Comparison of ENCODE assay signal across 22 mouse cellular contexts in the genomic region with DNA sequence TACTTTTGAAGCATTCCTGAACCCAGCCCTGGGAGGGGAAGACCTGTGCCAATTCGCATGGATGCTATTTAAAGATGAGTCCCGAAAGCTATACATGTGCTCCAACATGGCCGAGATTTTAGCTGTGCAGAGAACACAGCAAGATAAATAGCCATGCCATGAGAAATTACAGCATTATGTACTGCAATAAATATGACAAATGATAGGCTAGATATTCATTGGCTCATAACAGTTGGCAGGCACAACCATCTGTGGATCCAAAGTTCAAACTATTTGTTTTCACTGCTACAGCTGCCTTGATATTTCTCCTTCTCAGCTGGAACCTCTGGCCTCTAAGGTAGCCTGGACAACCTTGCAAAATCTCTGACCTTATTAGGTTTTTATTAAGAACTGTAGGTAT. TPM values are rescaled to one million over a fixed set of nuclear protein-coding genes. Genes with fewer than 3 reads are reported as not detected.
DNase-seq lines count a peak whose midpoint lies in the region; ATAC-seq and TF ChIP-seq lines count a peak whose summit lies in the region.
"Had no signal": no experiment of that assay in that cellular context is flagged by ENCODE, and none has a peak within 500 bp of the region (broad histone marks: within the 10 kb centered on the region; RNA-seq: fewer than 3 reads in every experiment).

No protein-coding gene starts in this region.

- no peak for TF ChIP-seq POLR2A in cerebellum, adult 2 months (IDR thresholded peaks at IDR 0.05; ENCODE audit: borderline replicate concordance, insufficient read depth, low read length)

- ATAC-seq in kidney, embryonic 16.5 days (ENCODE audit: low FRiP score, low TSS enrichment), result peak; percentile 49; the same call in 1 of the 2 replicates
- no peak for ATAC-seq in kidney, embryonic 14.5 days (ENCODE audit: low FRiP score, low TSS enrichment)
- ATAC-seq: CD4-positive, CD25-positive, alpha-beta regulatory T cell, adult 4 months; inflammation-experienced regulatory T-cells, adult 6 months; lung, postnatal 0 days had no signal

- H3K36me3 ChIP-seq in kidney, embryonic 16.5 days (ENCODE audit: insufficient read depth, low read length), result no peaks in the 10 kb centered on the region
- no peaks in the 10 kb centered on the region for H3K36me3 ChIP-seq in kidney, embryonic 14.5 days (ENCODE audit: control insufficient read depth, insufficient read depth, low read length)
- H3K36me3 ChIP-seq: embryonic facial prominence, embryonic 13.5 days; forebrain, embryonic 12.5 days; heart, embryonic 13.5 days; hindbrain, embryonic 12.5 days; midbrain, embryonic 12.5 days had no signal

- TF ChIP-seq CTCF in cerebellum, adult 2 months (IDR thresholded peaks at IDR 0.05; ENCODE audit: borderline replicate concordance, insufficient read depth, low read depth, low read length), result no peak

- WGBS in cerebellum, adult 2 months, result 18% methylated on average over 3 of the region's 3 CpGs
- 60% methylated on average over 3 of the region's 3 CpGs for WGBS in kidney, embryonic 16.5 days
- 61% methylated on average over 3 of the region's 3 CpGs for WGBS in kidney, embryonic 14.5 days

- peaks cover 7% of the 10 kb centered on the region; the same call in 1 of the 2 replicates for H3K4me1 ChIP-seq in cerebellum, adult 2 months (ENCODE audit: control insufficient read depth, insufficient read depth, low read length)
- peaks cover 26% of the 10 kb centered on the region for H3K4me1 ChIP-seq in kidney, embryonic 16.5 days (ENCODE audit: insufficient read depth, low read length)
- H3K4me1 ChIP-seq in kidney, embryonic 14.5 days (ENCODE audit: control insufficient read depth, insufficient read depth, low read length), result peaks cover 7% of the 10 kb centered on the region; the same call in 1 of the 2 replicates
- H3K4me1 ChIP-seq: embryonic facial prominence, embryonic 13.5 days; forebrain, embryonic 12.5 days; heart, embryonic 13.5 days; hindbrain, embryonic 12.5 days; midbrain, embryonic 12.5 days had no signal

- no peaks in the 10 kb centered on the region for H3K27me3 ChIP-seq in cerebellum, adult 2 months (ENCODE audit: control insufficient read depth, insufficient read depth, low read length)
- no peaks in the 10 kb centered on the region for H3K27me3 ChIP-seq in kidney, embryonic 16.5 days (ENCODE audit: insufficient read depth, low read length)
- H3K27me3 ChIP-seq in kidney, embryonic 14.5 days (ENCODE audit: control insufficient read depth, insufficient read depth, low read length), result no peaks in the 10 kb centered on the region
- H3K27me3 ChIP-seq: embryonic facial prominence, embryonic 13.5 days; forebrain, embryonic 12.5 days; heart, embryonic 13.5 days; hindbrain, embryonic 12.5 days; midbrain, embryonic 12.5 days had no signal

- no peak for DNase-seq in cerebellum, adult 2 months
- DNase-seq in cerebellum, postnatal 4 days (ENCODE audit: low spot score in 2 of 2), result no peak
- DNase-seq in urinary bladder, postnatal 14 days (ENCODE audit: low spot score), result peak; percentile 11
- DNase-seq in urinary bladder, postnatal 36 days (ENCODE audit: low spot score in 2 of 2), result no peak
- DNase-seq in right cerebral cortex, postnatal 36 days (ENCODE audit: low spot score in 2 of 2), result no peak
- DNase-seq: gastrocnemius, postnatal 25 days; heart, adult 2 months; heart, postnatal 14 days; kidney, postnatal 25 days; liver had no signal

- H3K9me3 ChIP-seq in kidney, embryonic 16.5 days (ENCODE audit: low read length), result no peaks in the 10 kb centered on the region
- no peaks in the 10 kb centered on the region for H3K9me3 ChIP-seq in kidney, embryonic 14.5 days (ENCODE audit: control insufficient read depth, low read length)
- H3K9me3 ChIP-seq: embryonic facial prominence, embryonic 13.5 days; forebrain, embryonic 12.5 days; heart, embryonic 13.5 days; hindbrain, embryonic 12.5 days; midbrain, embryonic 12.5 days had no signal

- H3K9ac ChIP-seq in kidney, embryonic 16.5 days (replicated peaks; ENCODE audit: low read length), result no peak overlapping the region
- H3K9ac ChIP-seq in kidney, embryonic 14.5 days (ENCODE audit: low read depth, low read length), result no peak overlapping the region
- H3K9ac ChIP-seq: embryonic facial prominence, embryonic 13.5 days; forebrain, embryonic 12.5 days; heart, embryonic 13.5 days; hindbrain, embryonic 12.5 days; midbrain, embryonic 12.5 days had no signal

- no peak overlapping the region for H3K4me2 ChIP-seq in kidney, embryonic 16.5 days (replicated peaks; ENCODE audit: low read depth, low read length)
- H3K4me2 ChIP-seq in kidney, embryonic 14.5 days (replicated peaks; ENCODE audit: low read depth, low read length), result no peak overlapping the region
- H3K4me2 ChIP-seq: embryonic facial prominence, embryonic 13.5 days; forebrain, embryonic 12.5 days; heart, embryonic 13.5 days; hindbrain, embryonic 12.5 days; midbrain, embryonic 12.5 days had no signal

- peak overlapping the region; percentile 66 for H3K27ac ChIP-seq in cerebellum, adult 2 months (ENCODE audit: insufficient read depth, low read length)
- H3K27ac ChIP-seq in kidney, embryonic 16.5 days (ENCODE audit: low read length), result no peak overlapping the region
- H3K27ac ChIP-seq in kidney, embryonic 14.5 days (ENCODE audit: low read depth, low read length), result no peak overlapping the region
- H3K27ac ChIP-seq: embryonic facial prominence, embryonic 13.5 days; forebrain, embryonic 12.5 days; heart, adult 2 months; heart, embryonic 13.5 days; hindbrain, embryonic 12.5 days; midbrain, embryonic 12.5 days; stomach, postnatal 0 days had no signal

- H3K4me3 ChIP-seq in cerebellum, adult 2 months (replicated peaks; ENCODE audit: insufficient read depth, low read depth, low read length), result no peak overlapping the region
- no peak overlapping the region for H3K4me3 ChIP-seq in kidney, embryonic 16.5 days (ENCODE audit: low read length)
- H3K4me3 ChIP-seq in kidney, embryonic 14.5 days (ENCODE audit: low read length), result no peak overlapping the region
- H3K4me3 ChIP-seq: embryonic facial prominence, embryonic 13.5 days; erythroblast, embryonic 14.5 days; forebrain, embryonic 12.5 days; heart, adult 2 months; heart, embryonic 13.5 days; hindbrain, embryonic 12.5 days; midbrain, embryonic 12.5 days had no signal

RNA-seq across cellular contexts. Expression of gene Cavin2, which starts 45.1 kb away (rescaled TPM):
- polyA plus RNA-seq in cerebellum, adult 2 months (2012; rRNA removed), result 6.5 and 8.5 TPM in 2 replicates
- polyA plus RNA-seq in kidney, embryonic 16.5 days (2015; fragmentation: Nextera tagmentation; extraction: Ambion mirVana), result 34.4 and 39.5 TPM in 2 replicates
- polyA plus RNA-seq in kidney, embryonic 14.5 days (2014; fragmentation: Nextera tagmentation; extraction: Ambion mirVana), result 14.9 and 20.8 TPM in 2 replicates
- polyA plus RNA-seq: CD4-positive, CD25-positive, alpha-beta regulatory T cell, adult 4 months; inflammation-experienced regulatory T-cells, adult 6 months had no signal
